In the genomic region with DNA sequence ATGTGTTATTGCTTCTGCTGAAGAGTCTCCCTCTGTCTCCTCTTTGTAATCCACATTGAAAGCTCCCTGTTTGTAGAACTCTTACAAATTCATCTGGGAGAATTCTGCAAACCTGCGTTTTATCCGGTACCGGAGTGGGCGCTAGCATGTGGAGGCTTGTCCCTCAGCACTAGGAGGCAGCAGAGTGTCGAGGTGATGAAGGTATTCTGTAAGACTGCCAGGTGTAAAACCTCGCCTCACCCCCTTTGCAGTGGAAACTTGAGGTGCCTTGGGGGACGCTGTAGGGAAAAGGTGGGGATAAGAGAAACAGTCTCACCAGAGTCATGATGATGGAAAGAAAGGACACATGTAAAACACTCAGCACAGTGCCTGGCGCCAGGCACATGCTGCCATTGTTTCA, we compare ENCODE assay signal across 13 mouse cellular contexts. TPM values are rescaled to one million over a fixed set of nuclear protein-coding genes. Genes with fewer than 3 reads are reported as not detected.
DNase-seq lines count a peak whose midpoint lies in the region; ATAC-seq and TF ChIP-seq lines count a peak whose summit lies in the region.
"Had no signal": no experiment of that assay in that cellular context is flagged by ENCODE, and none has a peak within 500 bp of the region (broad histone marks: within the 10 kb centered on the region; RNA-seq: fewer than 3 reads in every experiment).

No protein-coding gene starts in this region.

- no peaks in the 10 kb centered on the region for H3K27me3 ChIP-seq in hindbrain, postnatal 0 days (ENCODE audit: insufficient read depth, low read length)
- no peaks in the 10 kb centered on the region for H3K27me3 ChIP-seq in hindbrain, embryonic 13.5 days
- H3K27me3 ChIP-seq: embryonic facial prominence, embryonic 12.5 days; stomach, embryonic 15.5 days had no signal

- no peak for DNase-seq in hindbrain, postnatal 0 days (ENCODE audit: low spot score)
- DNase-seq in CD8-positive naive resting alpha-beta T cell, adult 2 months (ENCODE audit: low read depth in 2 of 2, low spot score in 2 of 2) = peak; percentile 27 to 51
- peak; percentile 34 for DNase-seq in lung, postnatal 36 days
- no peak for DNase-seq in spleen, postnatal 4 days (ENCODE audit: low spot score in 2 of 2)
- no peak for DNase-seq in urinary bladder, postnatal 4 days (ENCODE audit: low spot score in 2 of 2)
- no peak for DNase-seq in embryo, embryonic 9.5 days (ENCODE audit: extremely low spot score)
- DNase-seq: left cerebral cortex, postnatal 4 days had no signal

- no peak overlapping the region for H3K27ac ChIP-seq in hindbrain, postnatal 0 days
- H3K27ac ChIP-seq in hindbrain, embryonic 13.5 days = no peak overlapping the region
- H3K27ac ChIP-seq: embryonic facial prominence, embryonic 12.5 days; heart, embryonic 13.5 days; stomach, embryonic 15.5 days had no signal

- H3K36me3 ChIP-seq in hindbrain, postnatal 0 days (ENCODE audit: insufficient read depth, low read length) = no peaks in the 10 kb centered on the region
- no peaks in the 10 kb centered on the region for H3K36me3 ChIP-seq in hindbrain, embryonic 13.5 days
- H3K36me3 ChIP-seq: embryonic facial prominence, embryonic 12.5 days; heart, embryonic 13.5 days; stomach, embryonic 15.5 days had no signal

- H3K4me1 ChIP-seq in hindbrain, postnatal 0 days (ENCODE audit: insufficient read depth, low read length) = no peaks in the 10 kb centered on the region
- H3K4me1 ChIP-seq in hindbrain, embryonic 13.5 days (replicated peaks) = no peaks in the 10 kb centered on the region
- H3K4me1 ChIP-seq: embryonic facial prominence, embryonic 12.5 days; heart, embryonic 13.5 days; stomach, embryonic 15.5 days had no signal

- WGBS in hindbrain, postnatal 0 days = 43% methylated on average over 8 of the region's 8 CpGs
- WGBS in hindbrain, embryonic 13.5 days = 36% methylated on average over 8 of the region's 8 CpGs

- H3K4me3 ChIP-seq in hindbrain, postnatal 0 days (ENCODE audit: low read length) = no peak overlapping the region
- no peak overlapping the region for H3K4me3 ChIP-seq in hindbrain, embryonic 13.5 days
- H3K4me3 ChIP-seq: embryonic facial prominence, embryonic 12.5 days; heart, embryonic 13.5 days; myocyte; stomach, embryonic 15.5 days had no signal

- TF ChIP-seq CTCF in hindbrain, postnatal 0 days (IDR thresholded peaks at IDR 0.05; ENCODE audit: low read depth) = peak; percentile 21; the same call in 1 of the 2 replicates

- no peak overlapping the region for H3K4me2 ChIP-seq in hindbrain, postnatal 0 days (ENCODE audit: low read depth, low read length)
- no peak overlapping the region for H3K4me2 ChIP-seq in hindbrain, embryonic 13.5 days
- H3K4me2 ChIP-seq: embryonic facial prominence, embryonic 12.5 days; heart, embryonic 13.5 days; stomach, embryonic 15.5 days had no signal

- no peak overlapping the region for H3K9ac ChIP-seq in hindbrain, postnatal 0 days (replicated peaks; ENCODE audit: low read length)
- H3K9ac ChIP-seq in hindbrain, embryonic 13.5 days = no peak overlapping the region
- H3K9ac ChIP-seq: embryonic facial prominence, embryonic 12.5 days; heart, embryonic 13.5 days; stomach, embryonic 15.5 days had no signal

- no peaks in the 10 kb centered on the region for H3K9me3 ChIP-seq in hindbrain, postnatal 0 days (ENCODE audit: low read length)
- H3K9me3 ChIP-seq in hindbrain, embryonic 13.5 days = no peaks in the 10 kb centered on the region
- H3K9me3 ChIP-seq: embryonic facial prominence, embryonic 12.5 days; heart, embryonic 13.5 days; stomach, embryonic 15.5 days had no signal

- ATAC-seq in hindbrain, postnatal 0 days = no peak
- ATAC-seq in hindbrain, embryonic 13.5 days (ENCODE audit: low FRiP score) = no peak
- ATAC-seq in activated CD4-positive, CD25-positive, alpha-beta regulatory T cell, adult 4 months = peak; percentile 54

RNA-seq across cellular contexts. Expression of a gene that starts 14.0 kb away (rescaled TPM):
- 53.4 and 62.1 TPM in 2 replicates for total RNA-seq in hindbrain, postnatal 0 days (2014; rRNA removed)
- 153 and 155 TPM in 2 replicates for polyA plus RNA-seq in hindbrain, postnatal 0 days (2015; fragmentation: Nextera tagmentation; extraction: Ambion mirVana)
- 202 and 207 TPM in 2 replicates for polyA plus RNA-seq in hindbrain, embryonic 13.5 days (2015; fragmentation: Nextera tagmentation; extraction: Ambion mirVana)
- 1 to 10 TPM; 8.2 to 8.3 TPM for polyA plus RNA-seq in activated CD4-positive, CD25-positive, alpha-beta regulatory T cell, adult 4 months (2017; shearing (Covaris generic))

RNA-seq across cellular contexts. Expression of a gene that starts 38.0 kb away (rescaled TPM):
- total RNA-seq in hindbrain, postnatal 0 days (2014; rRNA removed) = 0.58 and 1.3 TPM in 2 replicates
- 0.19 and 0.21 TPM in 2 replicates for polyA plus RNA-seq in hindbrain, postnatal 0 days (2015; fragmentation: Nextera tagmentation; extraction: Ambion mirVana)
- 0.14 and 0.42 TPM in 2 replicates for polyA plus RNA-seq in hindbrain, embryonic 13.5 days (2015; fragmentation: Nextera tagmentation; extraction: Ambion mirVana)
- not detected for polyA plus RNA-seq in activated CD4-positive, CD25-positive, alpha-beta regulatory T cell, adult 4 months (2017; shearing (Covaris generic))
- total RNA-seq: left cerebral cortex, postnatal 4 days had no signal
- polyA plus RNA-seq: embryonic facial prominence, embryonic 12.5 days had no signal

RNA-seq across cellular contexts. Expression of a gene that starts 38.2 kb away (rescaled TPM):
- 23.9 and 24.6 TPM in 2 replicates for total RNA-seq in hindbrain, postnatal 0 days (2014; rRNA removed)
- 9.2 and 11.2 TPM in 2 replicates for polyA plus RNA-seq in hindbrain, postnatal 0 days (2015; fragmentation: Nextera tagmentation; extraction: Ambion mirVana)
- 14.6 and 16.1 TPM in 2 replicates for polyA plus RNA-seq in hindbrain, embryonic 13.5 days (2015; fragmentation: Nextera tagmentation; extraction: Ambion mirVana)
- polyA plus RNA-seq in activated CD4-positive, CD25-positive, alpha-beta regulatory T cell, adult 4 months (2017; shearing (Covaris generic)) = 1 to 10 TPM; 1.0 to 1.3 TPM

RNA-seq across cellular contexts. Expression of a gene that starts 54.1 kb away (rescaled TPM):
- total RNA-seq in hindbrain, postnatal 0 days (2014; rRNA removed) = 0.11 TPM in 1 of 2 replicates, not detected in the other
- polyA plus RNA-seq in hindbrain, postnatal 0 days (2015; fragmentation: Nextera tagmentation; extraction: Ambion mirVana) = 0.86 and 0.88 TPM in 2 replicates
- polyA plus RNA-seq in hindbrain, embryonic 13.5 days (2015; fragmentation: Nextera tagmentation; extraction: Ambion mirVana) = 1.2 and 1.3 TPM in 2 replicates
- polyA plus RNA-seq in activated CD4-positive, CD25-positive, alpha-beta regulatory T cell, adult 4 months (2017; shearing (Covaris generic)) = under 1 TPM; 0.15 to 0.85 TPM

Comparison
In these comparisons a context has a peak if more than half of its experiments do, and no peak if none do; other contexts are left out.
1. DNase-seq: peak in CD8-positive naive resting alpha-beta T cell, adult 2 months (2 of 2) and lung, postnatal 36 days (single experiment); none in hindbrain, postnatal 0 days (single experiment), spleen, postnatal 4 days (0 of 2), urinary bladder, postnatal 4 days (0 of 2) and embryo, embryonic 9.5 days (single experiment).
2. RNA of a gene that starts 14.0 kb away (polyA plus RNA-seq): 202 to 207 TPM in hindbrain, embryonic 13.5 days and 153 to 155 TPM in hindbrain, postnatal 0 days; 8.2 to 8.3 TPM in activated CD4-positive, CD25-positive, alpha-beta regulatory T cell, adult 4 months; every median in the first group is over 10 times any median in the second.